Mouse (Mus musculus) spleen, adult 2 months (tissue): Measurements from ENCODE around the gene Gm11060.

ENCODE experiments used
- CTCF ChIP-seq: fragments of 200-500 bp; IDR thresholded peaks from 2 replicates; pipeline ENCODE4 v1.5.1; 2011; ENCODE audit warnings: mild to moderate bottlenecking, inconsistent platforms; ENCODE audit not compliant: insufficient read depth, insufficient read length, insufficient replicate concordance; ENCODE audit errors: extremely low read depth
- POLR2A ChIP-seq: fragments of 200-500 bp; IDR thresholded peaks from 2 replicates; pipeline ENCODE4 v1.6.1; 2011; ENCODE audit warnings: low read depth, low read length, inconsistent platforms

GRCm38 (mm10) chr2:105089083-105089482 is 2.7 kb upstream of the Gm11060 start:
- TF ChIP-seq POLR2A (no peak), CTCF (no peak)
